Mouse (Mus musculus) thymus, adult 2 months (tissue): ENCODE results near the gene Dram1. TPM values are rescaled to one million over a fixed set of nuclear protein-coding genes. Genes with fewer than 3 reads are reported as not detected.

Source experiments
- DNase-seq: peaks from one replicate; pipeline ENCODE4 v3.0.0; 2021
- H3K27ac ChIP-seq: fragments of 200-500 bp; 2 replicates; pipeline ENCODE4 v1.5.1; 2012; ENCODE audit warnings: low read length, control low read depth; ENCODE audit not compliant: control insufficient read depth, insufficient read depth
- H3K27me3 ChIP-seq: fragments of 200-500 bp; 2 replicates; pipeline ENCODE4 v1.6.1; 2012; ENCODE audit warnings: mild to moderate bottlenecking, low read length, moderate library complexity, mixed read lengths; ENCODE audit not compliant: control insufficient read depth, insufficient read depth
- H3K36me3 ChIP-seq: fragments of 200-500 bp; 2 replicates; pipeline ENCODE4 v1.6.1; 2012; ENCODE audit warnings: mild to moderate bottlenecking, low read length, moderate library complexity; ENCODE audit not compliant: control insufficient read depth, insufficient read depth
- H3K4me1 ChIP-seq: fragments of 200-500 bp; replicated peaks from 2 replicates; pipeline ENCODE4 v1.6.1; 2012; ENCODE audit warnings: low read length; ENCODE audit not compliant: control insufficient read depth, insufficient read depth
- H3K4me3 ChIP-seq: fragments of 200-500 bp; 2 replicates; pipeline ENCODE4 v1.5.1; 2012; ENCODE audit warnings: mild to moderate bottlenecking, low read length, control low read depth, moderate library complexity; ENCODE audit not compliant: control insufficient read depth, insufficient read depth
- CTCF ChIP-seq: fragments of 200-500 bp; IDR thresholded peaks from 2 replicates; pipeline ENCODE4 v1.5.1; 2012; ENCODE audit warnings: mild to moderate bottlenecking, control low read depth, low read length, moderate library complexity, borderline replicate concordance; ENCODE audit not compliant: control insufficient read depth, poor library complexity, insufficient read depth; ENCODE audit errors: extremely low read depth
- POLR2A ChIP-seq: fragments of 200-500 bp; IDR thresholded peaks from 2 replicates; pipeline ENCODE4 v1.6.1; 2012; ENCODE audit warnings: mild to moderate bottlenecking, low read length, control low read depth, moderate library complexity; ENCODE audit not compliant: control insufficient read depth, poor library complexity, insufficient read depth; ENCODE audit errors: extremely low read depth
- WGBS: fragments of 180-500 bp; shearing (Covaris S2); methylation state at CpG from one replicate; pipeline ENCODE4 v1.1.7; 2018; 5-methylcytosine and 5-hydroxymethylcytosine counted together
- polyA plus RNA-seq: library from polyadenylated mRNA; depleted of rRNA; stranded (reverse); fragments of >200 nt; gene quantifications from 2 replicates; pipeline ENCODE4 v1.2.3, GENCODE M21; 2012

The Dram1 gene
- polyA plus RNA-seq, 1 experiment = 24.9 TPM

DNA sequence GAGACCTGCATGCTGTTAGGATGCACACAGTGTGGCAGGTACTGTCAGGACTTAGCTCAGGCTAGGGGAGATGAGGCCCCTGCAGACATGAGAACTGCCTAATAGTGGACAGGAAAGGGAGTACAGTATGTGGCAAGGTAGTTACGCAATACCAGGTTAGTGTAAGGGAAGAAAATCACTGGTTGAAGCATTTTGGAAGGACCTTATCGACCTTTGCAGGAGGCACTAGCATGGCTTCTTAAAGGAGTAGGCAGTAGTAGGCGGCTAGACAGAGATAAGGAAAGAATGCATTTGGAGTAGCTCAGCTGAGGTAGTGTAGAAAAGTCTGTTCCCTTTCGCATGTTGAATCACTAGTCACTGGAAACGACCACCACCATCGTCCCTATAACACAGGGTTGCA, 6.9 kb upstream of the Dram1 start:
- Histone ChIP-seq H3K4me3 (no peak overlapping the region), H3K4me1 (peaks cover 27% of the 10 kb centered on the region), H3K27ac (no peak overlapping the region), H3K27me3 (no peaks in the 10 kb centered on the region), H3K36me3 (no peaks in the 10 kb centered on the region)
- TF ChIP-seq CTCF = no peak
- TF ChIP-seq POLR2A = no peak
- DNase-seq = no peak
- 77% methylated on average over 6 of the region's 6 CpGs for WGBS

DNA sequence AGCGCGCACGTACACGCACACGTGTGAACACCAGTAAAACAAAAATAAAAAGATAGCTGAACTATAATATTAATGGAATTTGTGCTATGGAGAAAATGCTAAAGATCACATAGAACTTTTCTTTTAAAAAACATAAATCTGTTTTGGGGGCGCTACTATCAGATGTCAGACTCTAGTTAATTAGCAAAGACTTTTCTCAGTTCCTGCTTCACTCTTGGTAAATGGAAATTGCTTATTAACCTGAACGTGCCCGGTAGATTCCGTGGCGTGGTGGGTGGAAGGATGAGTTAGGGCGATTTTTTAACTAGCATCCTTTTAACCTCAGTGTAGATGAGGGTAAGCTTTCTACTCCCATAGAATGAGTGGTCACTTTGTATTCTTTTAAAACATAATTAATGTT, 6.4 kb upstream of the Dram1 start:
- no peaks in the 10 kb centered on the region for H3K27me3 ChIP-seq
- DNase-seq = no peak
- WGBS = 88% methylated on average over 11 of the region's 11 CpGs
- no peaks in the 10 kb centered on the region for H3K36me3 ChIP-seq
- TF ChIP-seq CTCF (no peak), POLR2A (no peak)
- H3K4me1 ChIP-seq = peaks cover 22% of the 10 kb centered on the region
- no peak overlapping the region for H3K4me3 ChIP-seq
- H3K27ac ChIP-seq = no peak overlapping the region

DNA sequence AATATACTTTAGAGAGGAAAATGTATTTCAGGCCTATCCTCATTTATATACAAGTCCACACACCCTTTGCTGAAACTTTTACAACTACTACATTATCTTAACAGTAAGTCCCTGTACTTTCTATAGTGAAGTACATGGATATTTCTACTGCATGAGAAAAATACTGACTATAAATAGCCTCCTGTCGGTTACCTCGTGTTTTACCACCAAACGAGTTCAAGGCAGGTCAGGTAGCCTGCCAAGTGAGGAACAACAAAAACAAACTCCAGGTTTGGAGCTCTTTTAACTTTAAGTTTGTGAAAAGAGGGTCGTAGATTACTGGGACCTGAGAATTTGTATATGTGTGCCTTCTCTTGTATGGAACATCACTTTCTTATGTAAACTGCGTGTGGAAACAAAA, 5.2 kb upstream of the Dram1 start:
- peaks cover 17% of the 10 kb centered on the region for H3K4me1 ChIP-seq
- WGBS = 14% methylated on average over 5 of the region's 5 CpGs
- no peaks in the 10 kb centered on the region for H3K27me3 ChIP-seq
- no peaks in the 10 kb centered on the region for H3K36me3 ChIP-seq
- no peak overlapping the region for H3K4me3 ChIP-seq
- no peak for DNase-seq
- no peak for TF ChIP-seq POLR2A
- no peak for TF ChIP-seq CTCF
- no peak overlapping the region for H3K27ac ChIP-seq

DNA sequence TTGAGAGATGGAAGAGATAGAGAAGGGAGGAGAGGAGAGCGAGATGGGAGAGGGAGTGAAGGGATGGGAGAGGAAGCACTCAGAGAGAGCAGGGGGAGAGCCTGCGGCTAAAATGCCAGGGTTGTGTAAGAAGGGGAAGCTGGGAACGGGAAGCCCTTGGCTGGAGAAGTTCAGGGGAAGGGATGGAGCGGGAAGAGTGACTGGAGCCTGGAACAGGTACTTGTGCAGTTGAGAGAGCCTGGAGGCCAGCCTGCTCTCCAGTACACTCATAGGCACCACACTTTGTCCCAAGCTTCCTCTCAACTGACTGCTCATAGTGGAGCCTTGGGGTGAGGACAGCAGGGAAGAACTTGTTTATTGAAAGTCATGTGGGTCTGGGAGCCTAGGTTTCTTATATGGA, 4.6 kb upstream of the Dram1 start:
- H3K27me3 ChIP-seq = no peaks in the 10 kb centered on the region
- TF ChIP-seq CTCF (no peak), POLR2A (no peak)
- H3K4me1 ChIP-seq = peaks cover 12% of the 10 kb centered on the region
- H3K27ac ChIP-seq = no peak overlapping the region
- H3K36me3 ChIP-seq = no peaks in the 10 kb centered on the region
- DNase-seq = no peak
- H3K4me3 ChIP-seq = no peak overlapping the region
- WGBS = 69% methylated on average over 4 of the region's 4 CpGs

DNA sequence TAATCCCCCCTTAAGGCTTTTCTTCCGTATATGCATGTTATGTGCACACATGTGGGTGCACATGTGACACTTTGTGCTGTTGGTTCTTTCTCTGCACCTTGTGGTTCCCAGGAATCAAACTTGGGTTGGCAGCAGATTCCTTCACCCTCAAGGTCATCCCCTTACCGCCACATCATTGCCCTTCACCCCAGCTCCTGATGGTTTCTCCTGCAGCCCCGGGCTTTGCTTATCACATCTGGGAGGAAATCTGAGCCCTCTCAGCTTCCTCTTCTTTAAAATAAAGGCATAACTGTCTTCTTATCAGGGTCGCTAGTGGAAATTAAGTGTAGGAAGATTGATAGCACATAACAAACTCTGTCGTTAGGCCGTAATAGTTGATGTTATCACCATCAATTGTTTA, 3.1 kb upstream of the Dram1 start:
- WGBS = 26% methylated on average over 6 of the region's 6 CpGs
- no peak overlapping the region for H3K27ac ChIP-seq
- peaks cover 12% of the 10 kb centered on the region for H3K4me1 ChIP-seq

DNA sequence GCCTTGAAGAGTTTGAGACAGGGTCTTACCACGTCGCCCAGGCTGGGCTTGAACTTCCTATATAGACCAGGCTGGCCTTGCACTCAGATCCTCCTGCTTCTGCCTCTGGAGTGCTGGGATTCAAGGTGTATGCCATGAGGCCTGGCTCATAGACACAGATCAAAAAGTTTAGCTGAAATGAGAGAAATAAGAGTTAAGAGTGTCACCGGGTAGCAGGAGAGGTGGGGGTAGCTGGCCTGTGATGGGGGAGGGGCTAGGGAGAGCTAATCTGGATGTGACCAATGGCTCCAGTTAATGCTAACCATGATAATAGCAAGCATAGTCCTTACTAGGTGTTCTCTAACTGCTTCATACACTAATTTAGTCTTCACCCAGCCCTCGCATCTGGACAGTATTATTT, 2.4 kb upstream of the Dram1 start:
- Histone ChIP-seq H3K4me3 (no peak overlapping the region), H3K27me3 (no peaks in the 10 kb centered on the region), H3K36me3 (no peaks in the 10 kb centered on the region), H3K27ac (no peak overlapping the region), H3K4me1 (peaks cover 12% of the 10 kb centered on the region)
- no peak for TF ChIP-seq POLR2A
- TF ChIP-seq CTCF = no peak
- 86% methylated on average over 4 of the region's 4 CpGs for WGBS
- no peak for DNase-seq

More for the DNA sequence above, 3.1 kb upstream of the Dram1 start:
- DNase-seq = no peak
- Histone ChIP-seq H3K36me3 (no peaks in the 10 kb centered on the region), H3K27me3 (no peaks in the 10 kb centered on the region), H3K4me3 (no peak overlapping the region)
- TF ChIP-seq CTCF = no peak
- no peak for TF ChIP-seq POLR2A

DNA sequence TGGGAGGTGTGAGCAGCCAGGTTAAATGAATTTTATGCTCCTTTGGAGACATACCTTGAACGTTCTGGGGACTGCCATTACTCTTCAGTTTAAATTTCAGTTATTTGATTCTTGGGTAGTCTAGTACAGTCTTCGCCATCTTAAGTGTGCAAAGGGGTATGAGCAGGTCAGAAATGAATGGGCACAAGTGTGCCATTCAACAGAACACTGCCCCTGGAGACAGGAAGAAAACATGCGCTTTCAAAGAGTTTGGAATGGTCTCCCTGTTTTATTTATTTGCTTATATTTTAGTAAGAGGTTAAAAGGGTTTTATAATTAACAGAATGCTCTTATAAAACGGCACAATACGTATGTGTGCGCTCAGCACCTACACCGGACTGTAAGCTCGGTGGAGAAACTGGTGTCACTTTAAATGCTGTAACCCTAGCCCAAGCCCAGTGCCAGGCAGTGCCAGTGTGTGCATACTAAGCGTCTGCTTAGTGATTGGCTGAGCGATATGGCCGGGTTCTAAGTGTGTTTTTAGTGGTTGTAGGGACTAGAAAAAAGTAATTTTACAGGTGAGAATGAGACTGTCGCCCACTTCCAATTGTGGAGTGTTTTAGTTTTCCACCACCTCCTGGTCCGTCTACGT, 1.7 kb upstream of the Dram1 start:
- TF ChIP-seq POLR2A (no peak), CTCF (no peak)
- WGBS = 34% methylated on average over 14 of the region's 14 CpGs
- no peak overlapping the region for H3K27ac ChIP-seq
- H3K4me3 ChIP-seq = no peak overlapping the region
- DNase-seq = no peak
- H3K4me1 ChIP-seq = peaks cover 12% of the 10 kb centered on the region
- H3K27me3 ChIP-seq = no peaks in the 10 kb centered on the region
- H3K36me3 ChIP-seq = no peaks in the 10 kb centered on the region
